Mouse (Mus musculus): ENCODE results near the gene Ncl.

Ncl gene

GRCm38 (mm10) chr1:86320822-86321413 is 38.3 kb downstream of the Ncl start:
- in situ Hi-C loops (cut with MboI; ENCODE audit: unreplicated experiment in 2 of 2): no loop called here

DNA sequence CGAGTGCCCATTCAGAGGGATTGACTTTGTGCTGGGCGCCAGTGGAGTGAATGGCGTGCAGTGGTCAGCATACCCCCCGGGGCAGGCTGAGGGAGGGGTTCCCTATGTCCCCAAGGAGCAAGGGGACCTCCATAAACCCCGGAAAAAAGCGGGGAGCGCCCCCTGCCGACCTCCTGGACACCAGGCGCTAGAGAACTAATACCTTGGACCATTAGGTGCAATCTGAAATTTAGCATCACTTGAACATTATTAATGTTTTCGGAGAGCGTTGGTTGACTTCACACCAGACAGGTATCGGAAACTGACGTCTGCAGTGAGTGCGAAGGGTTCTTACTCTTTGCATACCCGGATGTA is 45.5 kb downstream of the Ncl start:
- in situ Hi-C loops (cut with MboI; ENCODE audit: unreplicated experiment in 2 of 2): no loop called here

DNA sequence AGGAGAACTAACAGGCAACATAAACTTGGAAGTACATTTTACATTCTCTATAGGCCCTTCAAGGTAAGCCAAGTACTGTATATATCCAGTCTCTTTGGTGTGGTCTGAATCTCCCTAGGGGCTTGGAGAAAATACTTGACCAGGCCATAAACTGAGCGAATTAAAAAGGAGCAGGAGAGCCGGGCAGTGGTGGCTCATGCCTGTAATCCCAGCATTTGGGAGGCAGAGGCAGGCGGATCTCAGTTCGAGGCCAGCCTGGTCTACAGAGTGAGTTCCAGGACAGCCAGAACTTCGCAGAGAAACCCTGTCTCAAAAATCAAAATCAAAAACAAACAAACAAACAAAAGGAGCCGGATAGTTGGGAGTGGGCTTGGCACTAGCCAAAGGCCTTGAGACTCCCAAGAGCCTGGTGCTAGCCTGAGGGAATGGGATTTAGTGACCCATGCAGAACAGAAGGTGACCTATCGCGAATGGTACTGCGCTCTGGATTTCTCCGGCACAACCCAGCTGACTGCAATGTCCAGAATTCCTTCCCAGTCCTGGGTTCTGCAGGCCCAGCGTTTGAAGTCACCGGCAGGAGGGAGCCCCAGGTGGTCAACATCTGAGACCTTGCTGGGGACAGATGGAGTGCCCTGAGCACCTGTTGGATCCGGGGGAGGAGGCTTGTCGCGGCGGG is 46.0 kb downstream of the Ncl start:
- in situ Hi-C loops (cut with MboI; ENCODE audit: unreplicated experiment in 2 of 2): no loop called here

- in situ Hi-C loops (cut with MboI; ENCODE audit: unreplicated experiment in 2 of 2): no loop called here
Measured at GRCm38 (mm10) chr1:86312269-86312668, 46.9 kb downstream of the Ncl start.

DNA sequence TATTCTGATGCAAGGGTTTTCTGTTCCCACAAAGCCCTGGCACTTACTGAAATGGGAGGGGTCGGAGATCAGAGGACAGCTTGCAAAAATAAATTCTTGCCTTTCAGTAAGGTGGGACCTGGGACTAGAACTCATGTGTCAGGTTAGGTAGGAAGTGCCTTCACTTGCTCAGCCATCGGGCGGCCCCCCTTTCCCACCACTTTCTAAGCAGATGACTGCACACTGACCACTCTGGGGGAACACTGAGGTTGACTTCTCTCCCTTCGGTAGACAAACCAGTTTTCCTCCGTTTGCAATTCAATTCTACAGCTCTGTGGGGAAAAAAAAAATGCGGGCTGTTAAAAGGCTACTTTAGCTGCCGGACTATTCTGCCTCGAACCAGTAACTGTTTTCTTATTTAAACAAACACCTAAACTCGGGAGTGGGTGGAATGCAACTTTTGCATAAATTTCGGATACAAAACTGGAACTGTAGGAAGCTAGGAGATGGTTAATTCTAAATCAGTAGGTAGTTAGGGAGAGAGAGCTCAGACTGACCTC is 47.7 kb downstream of the Ncl start:
- in situ Hi-C loops (cut with MboI; ENCODE audit: unreplicated experiment in 2 of 2): no loop called here

DNA sequence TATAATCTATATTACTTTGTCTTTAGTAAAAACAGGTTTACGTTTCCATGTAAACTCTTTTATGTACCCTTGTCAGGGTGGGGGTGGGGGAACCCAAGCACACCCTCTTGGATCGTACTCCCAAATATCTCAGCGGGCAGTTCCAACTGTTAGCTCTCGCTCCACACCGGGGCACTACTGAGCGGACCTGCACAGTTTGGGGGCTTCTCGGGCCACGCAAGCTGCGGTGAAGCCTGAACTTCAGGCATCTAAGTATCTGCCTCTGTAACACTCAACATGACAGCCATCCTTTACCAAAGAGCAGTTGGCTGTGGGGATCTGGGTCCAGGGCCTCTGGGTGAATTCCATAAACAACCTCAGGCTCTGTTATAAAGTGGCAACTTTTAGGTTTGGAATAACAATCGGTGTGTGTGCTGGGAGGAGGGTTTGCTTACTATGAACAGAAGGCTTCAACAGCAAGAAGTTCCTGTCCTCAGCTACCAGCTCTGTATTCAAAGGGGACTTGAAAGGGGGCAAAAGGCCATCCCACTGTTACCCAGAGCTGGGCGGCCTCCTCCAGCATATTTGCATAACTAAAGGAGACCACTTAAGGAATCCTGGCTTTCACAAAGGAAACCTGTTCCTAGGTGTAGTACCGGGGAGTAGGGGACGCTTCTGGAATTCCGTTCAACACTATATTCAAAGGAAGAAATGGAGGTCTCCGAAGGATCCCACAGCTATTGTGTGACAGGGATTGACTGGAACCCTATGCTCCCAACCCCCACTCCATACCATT is 48.5 kb downstream of the Ncl start:
- in situ Hi-C loops (cut with MboI; ENCODE audit: unreplicated experiment in 2 of 2): no loop called here

GRCm38 (mm10) chr1:86309270-86309833 is 49.8 kb downstream of the Ncl start:
- in situ Hi-C loops (cut with MboI; ENCODE audit: unreplicated experiment in 2 of 2): loop anchor here in 1 of 2 experiments (10.0 kb wide), 1 partner anchor 125 kb away; no protein-coding TSS in a partner anchor

- in situ Hi-C loops (cut with MboI; ENCODE audit: unreplicated experiment in 2 of 2): loop anchor here in 1 of 2 experiments (10.0 kb wide), 1 partner anchor 123 kb away; no protein-coding TSS in a partner anchor
Measured at GRCm38 (mm10) chr1:86307871-86308641, 51.1 kb downstream of the Ncl start.

- in situ Hi-C loops (cut with MboI; ENCODE audit: unreplicated experiment in 2 of 2): loop anchor here in 1 of 2 experiments (10.0 kb wide), 1 partner anchor 122 kb away; no protein-coding TSS in a partner anchor
Measured at GRCm38 (mm10) chr1:86307177-86307762, 51.9 kb downstream of the Ncl start.

DNA sequence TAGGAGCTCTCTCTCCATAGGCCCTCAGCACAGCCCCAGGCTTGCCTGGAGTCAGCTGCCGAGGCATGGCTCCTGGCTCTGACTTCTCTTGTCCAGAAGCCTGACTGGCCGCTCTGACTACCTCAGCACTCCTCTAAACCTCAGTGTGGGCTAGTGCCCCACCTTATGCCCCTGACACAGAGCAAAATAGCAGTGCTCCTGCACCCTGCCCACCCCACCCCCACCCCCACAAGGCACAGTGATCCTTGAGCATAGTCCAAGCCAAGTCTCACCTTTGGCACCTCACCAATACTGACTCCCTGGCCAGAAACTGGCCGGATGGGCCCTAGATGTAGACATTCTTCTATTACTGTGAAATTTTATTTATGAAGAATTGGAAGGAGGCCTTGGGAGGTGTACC is 52.5 kb downstream of the Ncl start:
- in situ Hi-C loops (cut with MboI; ENCODE audit: unreplicated experiment in 2 of 2): loop anchor here in 1 of 2 experiments (10.0 kb wide), 1 partner anchor 122 kb away; no protein-coding TSS in a partner anchor

DNA sequence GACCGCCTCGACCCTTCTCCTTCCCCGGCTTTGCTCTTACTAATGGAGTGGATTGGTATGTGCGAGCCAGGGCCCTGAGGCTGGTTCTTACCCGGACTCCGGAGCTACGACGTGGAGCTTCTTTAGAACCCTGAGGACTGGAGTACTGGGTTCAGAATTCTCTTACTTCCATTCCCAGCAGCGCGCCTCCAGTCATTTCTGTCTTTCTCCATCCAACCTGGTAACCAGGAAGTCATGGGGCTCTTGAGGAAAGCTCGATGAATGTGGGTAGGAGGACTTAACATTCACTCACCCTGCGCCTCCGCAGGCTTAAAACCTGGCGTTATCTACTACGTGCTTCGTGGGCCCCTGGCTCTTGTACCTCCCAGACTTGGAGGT is 55.3 kb downstream of the Ncl start:
- in situ Hi-C loops (cut with MboI; ENCODE audit: unreplicated experiment in 2 of 2): loop anchor here (5.0 to 10.0 kb wide), 4 partner anchors 42 to 119 kb away; no protein-coding TSS in a partner anchor

GRCm38 (mm10) chr1:86303063-86303872 is 55.9 kb downstream of the Ncl start:
- in situ Hi-C loops (cut with MboI; ENCODE audit: unreplicated experiment in 2 of 2): loop anchor here (5.0 to 10.0 kb wide), 4 partner anchors 41 to 118 kb away; no protein-coding TSS in a partner anchor

- in situ Hi-C loops (cut with MboI; ENCODE audit: unreplicated experiment in 2 of 2): loop anchor here (5.0 to 10.0 kb wide), 4 partner anchors 40 to 118 kb away; no protein-coding TSS in a partner anchor
Measured at GRCm38 (mm10) chr1:86302532-86302931, 56.7 kb downstream of the Ncl start, which contains the start of gene B3gnt7. Gene B3gnt7, plus strand, starts transcription at chr1:86302832.

GRCm38 (mm10) chr1:86301221-86302091 is 57.7 kb downstream of the Ncl start:
- in situ Hi-C loops (cut with MboI; ENCODE audit: unreplicated experiment in 2 of 2): loop anchor here (5.0 to 10.0 kb wide), 4 partner anchors 39 to 117 kb away; no protein-coding TSS in a partner anchor

DNA sequence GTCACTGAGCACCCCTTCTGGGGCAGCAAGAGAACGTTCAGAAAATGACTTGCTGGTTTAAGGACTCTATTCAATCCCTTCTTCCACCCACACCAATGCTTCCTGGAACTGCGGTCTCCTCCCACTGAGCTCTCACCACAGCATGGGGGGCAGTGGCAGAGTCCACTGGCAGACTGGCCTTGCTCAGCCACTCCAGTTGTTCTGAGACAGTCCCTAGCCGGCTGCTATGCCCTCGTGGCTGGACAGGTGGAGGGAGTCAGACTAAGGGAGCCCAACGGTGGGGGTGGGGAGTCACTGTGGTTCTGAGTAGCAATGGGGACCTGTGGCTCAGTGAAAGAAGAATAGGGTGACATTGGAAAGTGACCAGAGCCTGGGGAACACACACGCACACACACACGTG is 58.5 kb downstream of the Ncl start:
- in situ Hi-C loops (cut with MboI; ENCODE audit: unreplicated experiment in 2 of 2): loop anchor here (5.0 to 10.0 kb wide), 4 partner anchors 38 to 116 kb away; no protein-coding TSS in a partner anchor

- in situ Hi-C loops (cut with MboI; ENCODE audit: unreplicated experiment in 2 of 2): loop anchor here (5.0 to 10.0 kb wide), 4 partner anchors 38 to 115 kb away; no protein-coding TSS in a partner anchor
Measured at GRCm38 (mm10) chr1:86300093-86300492, 59.1 kb downstream of the Ncl start.
